Mouse (Mus musculus) CH12.LX (cell line): ENCODE measurements around the gene Nt5c. TPM values are rescaled to one million over a fixed set of nuclear protein-coding genes. Genes with fewer than 3 reads are reported as not detected.

Experiments used
- DNase-seq: peaks from one replicate; pipeline ENCODE4 v3.0.0-alpha.2; 2013; ENCODE audit errors: extremely low read depth
- H3K27ac ChIP-seq: 2 replicates; pipeline ENCODE4 v1.5.1; 2012; ENCODE audit warnings: low read depth, mild to moderate bottlenecking, control low read depth, moderate library complexity; ENCODE audit not compliant: insufficient read depth
- H3K27me3 ChIP-seq: replicated peaks from 2 replicates; pipeline ENCODE3; 2012; ENCODE audit warnings: inconsistent platforms
- H3K36me3 ChIP-seq, 2 experiments: replicated peaks in 1 of 2; 2 replicates each; pipeline versions ENCODE3 to v1.6.1; 2012; ENCODE audit warnings: inconsistent platforms in 1 of 2, low read length in 1 of 2, mild to moderate bottlenecking in 1 of 2, mixed read lengths in 1 of 2, moderate library complexity in 1 of 2; ENCODE audit not compliant: control insufficient read depth in 1 of 2, insufficient read depth in 1 of 2
- H3K4me1 ChIP-seq, 2 experiments: 2 replicates each; pipeline ENCODE4 v1.6.1; 2012; ENCODE audit warnings: inconsistent platforms in 1 of 2, moderate library complexity in 1 of 2; ENCODE audit not compliant: insufficient read depth in 2 of 2, control insufficient read depth in 1 of 2
- H3K4me2 ChIP-seq: 2 replicates; pipeline ENCODE4 v1.6.1; 2012; ENCODE audit warnings: low read depth, mild to moderate bottlenecking, control low read depth; ENCODE audit not compliant: poor library complexity, insufficient read depth, severe bottlenecking
- H3K4me3 ChIP-seq, 3 experiments: fragments of 150-350 bp in 1 of 3; sonication (generic) in 1 of 3; replicated peaks in 1 of 3; 2 replicates each; pipeline versions ENCODE3 to v1.5.1; 2011 to 2012; ENCODE audit warnings: low read depth in 2 of 3, low read length in 2 of 3, mild to moderate bottlenecking in 2 of 3, moderate library complexity in 2 of 3, control low read depth in 1 of 3, improper control_type of control experiment in 1 of 3, inconsistent platforms in 1 of 3, mixed read lengths in 1 of 3; ENCODE audit not compliant: poor library complexity in 1 of 3
- H3K79me2 ChIP-seq: replicated peaks from 2 replicates; pipeline ENCODE4 v1.6.1; 2012; ENCODE audit warnings: mild to moderate bottlenecking, moderate library complexity; ENCODE audit not compliant: control insufficient read depth, poor library complexity, insufficient read depth, severe bottlenecking; ENCODE audit errors: extremely low read depth
- H3K9ac ChIP-seq: 2 replicates; pipeline ENCODE4 v1.6.1; 2012; ENCODE audit warnings: low read depth, mild to moderate bottlenecking, control low read depth, moderate library complexity; ENCODE audit not compliant: insufficient read depth
- H3K9me3 ChIP-seq: replicated peaks from 2 replicates; pipeline ENCODE3; 2012; ENCODE audit warnings: low read length, inconsistent platforms, mixed read lengths
- BHLHE40 ChIP-seq: IDR thresholded peaks from 2 replicates; pipeline ENCODE4 v1.6.1; 2011; ENCODE audit warnings: mild to moderate bottlenecking, low read depth, low read length, improper control_type of control experiment
- CHD2 ChIP-seq: IDR thresholded peaks from 2 replicates; pipeline ENCODE4 v1.6.1; 2011; ENCODE audit warnings: low read length, improper control_type of control experiment
- CTCF ChIP-seq, 2 experiments: IDR thresholded peaks in 1 of 2; conservative IDR thresholded peaks in 1 of 2; 2 replicates each; pipeline ENCODE4 v1.5.1; 2011 to 2012; ENCODE audit warnings: low read depth in 2 of 2, low read length in 2 of 2, improper control_type of control experiment in 1 of 2, inconsistent platforms in 1 of 2, mild to moderate bottlenecking in 1 of 2, moderate library complexity in 1 of 2
- E2F4 ChIP-seq: IDR thresholded peaks from 2 replicates; pipeline ENCODE4 v1.6.1; 2011; ENCODE audit warnings: low read depth, low read length, improper control_type of control experiment; ENCODE audit not compliant: insufficient replicate concordance
- EP300 ChIP-seq: IDR thresholded peaks from 2 replicates; pipeline ENCODE4 v1.6.1; 2011; ENCODE audit warnings: low read length, improper control_type of control experiment
- ETS1 ChIP-seq: conservative IDR thresholded peaks from 2 replicates; pipeline ENCODE4 v1.6.1; 2012; ENCODE audit warnings: low read depth, mild to moderate bottlenecking, inconsistent platforms, low read length, improper control_type of control experiment, moderate library complexity
- GABPA ChIP-seq: IDR thresholded peaks from 2 replicates; pipeline ENCODE4 v1.6.1; 2012; ENCODE audit warnings: low read depth, low read length, improper control_type of control experiment, inconsistent platforms; ENCODE audit not compliant: insufficient replicate concordance
- HCFC1 ChIP-seq: IDR thresholded peaks from 2 replicates; pipeline ENCODE4 v1.6.1; 2012; ENCODE audit warnings: low read depth, mild to moderate bottlenecking, inconsistent platforms, low read length, improper control_type of control experiment
- JUN ChIP-seq: IDR thresholded peaks from 2 replicates; pipeline ENCODE4 v1.6.1; 2011; ENCODE audit warnings: low read depth, mild to moderate bottlenecking, low read length, improper control_type of control experiment, moderate library complexity; ENCODE audit not compliant: insufficient read depth
- JUND ChIP-seq: conservative IDR thresholded peaks from 2 replicates; pipeline ENCODE4 v1.6.1; 2011; ENCODE audit warnings: low read depth, low read length, improper control_type of control experiment
- MAFK ChIP-seq: IDR thresholded peaks from 2 replicates; pipeline ENCODE4 v1.6.1; 2011; ENCODE audit warnings: low read length, improper control_type of control experiment; ENCODE audit not compliant: insufficient replicate concordance
- MAX ChIP-seq: IDR thresholded peaks from 2 replicates; pipeline ENCODE4 v1.6.1; 2011; ENCODE audit warnings: low read length, improper control_type of control experiment
- MAZ ChIP-seq: IDR thresholded peaks from 2 replicates; pipeline ENCODE4 v1.6.1; 2012; ENCODE audit warnings: low read depth, mild to moderate bottlenecking, inconsistent platforms, low read length, improper control_type of control experiment, moderate library complexity
- MEF2A ChIP-seq: IDR thresholded peaks from 2 replicates; pipeline ENCODE4 v1.6.1; 2014; ENCODE audit warnings: low read depth, mild to moderate bottlenecking, inconsistent platforms, low read length, improper control_type of control experiment, borderline replicate concordance
- MXI1 ChIP-seq: IDR thresholded peaks from 2 replicates; pipeline ENCODE4 v1.6.1; 2011; ENCODE audit warnings: mild to moderate bottlenecking, low read depth, low read length, improper control_type of control experiment
- MYC ChIP-seq: IDR thresholded peaks from 2 replicates; pipeline ENCODE4 v1.6.1; 2011; ENCODE audit warnings: low read depth, mild to moderate bottlenecking, improper control_type of control experiment, low read length
- NELFE ChIP-seq: IDR thresholded peaks from 2 replicates; pipeline ENCODE4 v1.6.1; 2011; ENCODE audit warnings: low read depth, low read length, improper control_type of control experiment
- NRF1 ChIP-seq: IDR thresholded peaks from 2 replicates; pipeline ENCODE4 v1.6.1; 2014; ENCODE audit warnings: low read depth, mild to moderate bottlenecking, inconsistent platforms, low read length, improper control_type of control experiment, moderate library complexity
- PAX5 ChIP-seq: IDR thresholded peaks from 2 replicates; pipeline ENCODE4 v1.6.1; 2012; ENCODE audit warnings: low read length, inconsistent platforms, mixed read lengths
- POLR2A ChIP-seq: IDR thresholded peaks from 2 replicates; pipeline ENCODE4 v1.6.1; 2011; ENCODE audit warnings: low read depth, mild to moderate bottlenecking, improper control_type of control experiment, low read length
- POLR2AphosphoS2 ChIP-seq: IDR thresholded peaks from 2 replicates; pipeline ENCODE4 v1.6.1; 2011; ENCODE audit warnings: low read depth, low read length, improper control_type of control experiment
- RAD21 ChIP-seq: IDR thresholded peaks from 2 replicates; pipeline ENCODE4 v1.6.1; 2011; ENCODE audit warnings: low read depth, mild to moderate bottlenecking, low read length, improper control_type of control experiment, moderate library complexity
- RCOR1 ChIP-seq: conservative IDR thresholded peaks from 2 replicates; pipeline ENCODE4 v1.6.1; 2012; ENCODE audit warnings: low read depth, mild to moderate bottlenecking, inconsistent platforms, low read length, improper control_type of control experiment
- SIN3A ChIP-seq: IDR thresholded peaks from 2 replicates; pipeline ENCODE4 v1.6.1; 2012; ENCODE audit warnings: low read length, improper control_type of control experiment, inconsistent platforms
- SMC3 ChIP-seq: IDR thresholded peaks from 2 replicates; pipeline ENCODE4 v1.6.1; 2011; ENCODE audit warnings: low read depth, low read length, improper control_type of control experiment
- TBP ChIP-seq: conservative IDR thresholded peaks from 2 replicates; pipeline ENCODE4 v1.6.1; 2011; ENCODE audit warnings: low read depth, low read length, improper control_type of control experiment
- TCF12 ChIP-seq: IDR thresholded peaks from 2 replicates; pipeline ENCODE4 v1.6.1; 2014; ENCODE audit warnings: low read depth, mild to moderate bottlenecking, inconsistent platforms, low read length, improper control_type of control experiment
- UBTF ChIP-seq: IDR thresholded peaks from 2 replicates; pipeline ENCODE4 v1.6.1; 2012; ENCODE audit warnings: low read depth, mild to moderate bottlenecking, inconsistent platforms, low read length, improper control_type of control experiment, moderate library complexity
- USF1 ChIP-seq: IDR thresholded peaks from 2 replicates; pipeline ENCODE4 v1.6.1; 2014; ENCODE audit warnings: low read depth, mild to moderate bottlenecking, inconsistent platforms, low read length, improper control_type of control experiment
- USF2 ChIP-seq: conservative IDR thresholded peaks from 2 replicates; pipeline ENCODE4 v1.6.1; 2011; ENCODE audit warnings: low read depth, low read length, improper control_type of control experiment
- ZKSCAN1 ChIP-seq: IDR thresholded peaks from 2 replicates; pipeline ENCODE4 v1.6.1; 2012; ENCODE audit warnings: low read depth, inconsistent platforms, low read length, improper control_type of control experiment, borderline replicate concordance
- ZMIZ1 ChIP-seq: IDR thresholded peaks from 2 replicates; pipeline ENCODE4 v1.6.1; 2012; ENCODE audit warnings: low read depth, mild to moderate bottlenecking, inconsistent platforms, low read length, improper control_type of control experiment
- ZNF384 ChIP-seq: IDR thresholded peaks from 2 replicates; pipeline ENCODE4 v1.6.1; 2012; ENCODE audit warnings: low read depth, low read length, improper control_type of control experiment, inconsistent platforms
- dilution Hi-C: fragments of 300-500 bp; cut with MboI; formaldehyde crosslinking; loops from 2 replicates; pipeline ENCODE4 v1.14.3; 2020; ENCODE audit warnings: low sequenced_read_pairs; ENCODE audit not compliant: extremely low pct_unique_long_range_greater_than_20kb, extremely low pct_ligation_motif_present
- in situ Hi-C: fragments of 300-500 bp; cut with MboI; formaldehyde crosslinking; loops from 3 replicates; pipeline ENCODE4 v1.14.3; 2019; ENCODE audit warnings: low sequenced_read_pairs, low pct_ligation_motif_present, low pct_unique_long_range_greater_than_20kb, mixed read lengths
- polyA plus RNA-seq: library from polyadenylated mRNA; unstranded; fragments of >175 nt; gene quantifications from 2 replicates; pipeline ENCODE4 v1.2.1, GENCODE M21; 2012; ENCODE audit warnings: low read depth; ENCODE audit not compliant: insufficient read length
- total RNA-seq, 2 experiments: library from RNA; depleted of rRNA; stranded (reverse); fragments of 300-350 nt in 1 of 2; fragments of >200 nt in 1 of 2; gene quantifications; 2 replicates each; pipeline ENCODE4 v1.2.3; 2012 to 2014

Gene Nt5c
- total and polyA plus RNA-seq, 3 experiments: 65.3 to 175 (median 151) TPM

GRCm38 (mm10) chr11:115512004-115512403, 20.3 kb upstream of the Nt5c start:
- no peaks in the 10 kb centered on the region for H3K27me3 ChIP-seq
- no peak for DNase-seq
- peak overlapping the region; percentile 35; the same call in 1 of the 2 replicates for H3K27ac ChIP-seq
- peaks cover 0 to 30% of the 10 kb centered on the region in 2 experiments for H3K36me3 ChIP-seq
- H3K79me2 ChIP-seq: peaks cover 70% of the 10 kb centered on the region
- no peaks in the 10 kb centered on the region for H3K9me3 ChIP-seq
- peak overlapping the region; percentile 84 to 96 (median 96) for H3K4me3 ChIP-seq
- H3K4me1 ChIP-seq: peaks cover 32 to 60% of the 10 kb centered on the region in 2 experiments
- H3K4me2 ChIP-seq: peak overlapping the region; percentile 99
- H3K9ac ChIP-seq: peak overlapping the region; percentile 90
- in situ Hi-C loops (no loop called here), dilution Hi-C loops (no loop called here)
- TF ChIP-seq SMC3 (no peak), TCF12 (0 out of 2 replicates have a peak, but pooled peaks have one; percentile 12), ZKSCAN1 (no peak), NELFE (no peak), JUND (peak; percentile 24; the same call in 1 of the 2 replicates), CHD2 (no peak), MAX (no peak), ZMIZ1 (no peak), MAZ (no peak), POLR2A (no peak), USF2 (no peak), MXI1 (no peak; the same call in 1 of the 2 replicates), USF1 (no peak), BHLHE40 (no peak), MYC (no peak), HCFC1 (no peak), SIN3A (no peak), GABPA (no peak), MAFK (peak; percentile 14; the same call in 1 of the 2 replicates), UBTF (no peak), EP300 (no peak), JUN (no peak), NRF1 (no peak), PAX5 (no peak), POLR2AphosphoS2 (no peak), MEF2A (no peak), RCOR1 (0 out of 2 replicates have a peak, but pooled peaks have one; percentile 21), TBP (no peak), RAD21 (no peak), E2F4 (0 out of 2 replicates have a peak, but pooled peaks have one; percentile 15), CTCF (conservative IDR thresholded peaks at IDR 0.05 in 1 of 2, IDR thresholded peaks at IDR 0.05 in 1 of 2; ENCODE audit: low read depth in 2 of 2, low read length in 2 of 2) (no peak), ETS1 (no peak), ZNF384 (no peak)
